Mouse (Mus musculus) cerebellum, adult 11 months (tissue): ENCODE results near the gene P2rx7.

ENCODE experiments used
- DNase-seq: peaks from one replicate; pipeline ENCODE4 v3.0.0; 2022

Gene P2rx7

DNA sequence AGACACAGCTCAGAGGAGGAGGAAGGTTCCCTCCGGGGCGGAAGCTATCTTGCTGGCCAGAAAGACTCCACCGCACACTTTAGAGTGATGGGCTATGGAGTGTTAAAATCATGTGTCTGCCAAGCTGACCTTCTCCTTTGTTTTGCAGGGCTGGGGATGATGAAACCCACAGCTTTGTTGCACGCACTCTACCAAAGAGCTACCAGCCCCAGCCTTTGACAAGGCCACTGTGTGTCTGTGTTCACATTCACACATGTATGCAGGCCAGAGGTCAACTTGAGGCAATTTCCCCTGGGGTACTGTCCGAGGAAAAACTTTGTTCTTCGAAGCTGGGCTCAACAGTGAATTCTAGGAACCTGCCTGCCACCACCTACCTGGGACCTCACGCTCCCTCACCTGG is 92.1 kb downstream of the P2rx7 start:
- no peak for DNase-seq

GRCm38 (mm10) chr5:122736761-122737160 is 93.0 kb downstream of the P2rx7 start:
- no peak for DNase-seq
